Mouse (Mus musculus) CH12.LX (cell line): ENCODE results near the gene Tbx5. TPM values are rescaled to one million over a fixed set of nuclear protein-coding genes. Genes with fewer than 3 reads are reported as not detected.

Experiments used
- DNase-seq: peaks from one replicate; pipeline ENCODE4 v3.0.0-alpha.2; 2013; ENCODE audit errors: extremely low read depth
- H3K27ac ChIP-seq: 2 replicates; pipeline ENCODE4 v1.5.1; 2012; ENCODE audit warnings: low read depth, mild to moderate bottlenecking, control low read depth, moderate library complexity; ENCODE audit not compliant: insufficient read depth
- H3K27me3 ChIP-seq: replicated peaks from 2 replicates; pipeline ENCODE3; 2012; ENCODE audit warnings: inconsistent platforms
- H3K36me3 ChIP-seq, 2 experiments: replicated peaks in 1 of 2; 2 replicates each; pipeline versions ENCODE3 to v1.6.1; 2012; ENCODE audit warnings: inconsistent platforms in 1 of 2, low read length in 1 of 2, mild to moderate bottlenecking in 1 of 2, mixed read lengths in 1 of 2, moderate library complexity in 1 of 2; ENCODE audit not compliant: control insufficient read depth in 1 of 2, insufficient read depth in 1 of 2
- H3K4me1 ChIP-seq, 2 experiments: 2 replicates each; pipeline ENCODE4 v1.6.1; 2012; ENCODE audit warnings: inconsistent platforms in 1 of 2, moderate library complexity in 1 of 2; ENCODE audit not compliant: insufficient read depth in 2 of 2, control insufficient read depth in 1 of 2
- H3K4me2 ChIP-seq: 2 replicates; pipeline ENCODE4 v1.6.1; 2012; ENCODE audit warnings: low read depth, mild to moderate bottlenecking, control low read depth; ENCODE audit not compliant: poor library complexity, insufficient read depth, severe bottlenecking
- H3K4me3 ChIP-seq, 3 experiments: fragments of 150-350 bp in 1 of 3; sonication (generic) in 1 of 3; replicated peaks in 1 of 3; 2 replicates each; pipeline versions ENCODE3 to v1.5.1; 2011 to 2012; ENCODE audit warnings: low read depth in 2 of 3, low read length in 2 of 3, mild to moderate bottlenecking in 2 of 3, moderate library complexity in 2 of 3, control low read depth in 1 of 3, improper control_type of control experiment in 1 of 3, inconsistent platforms in 1 of 3, mixed read lengths in 1 of 3; ENCODE audit not compliant: poor library complexity in 1 of 3
- H3K79me2 ChIP-seq: replicated peaks from 2 replicates; pipeline ENCODE4 v1.6.1; 2012; ENCODE audit warnings: mild to moderate bottlenecking, moderate library complexity; ENCODE audit not compliant: control insufficient read depth, poor library complexity, insufficient read depth, severe bottlenecking; ENCODE audit errors: extremely low read depth
- H3K9ac ChIP-seq: 2 replicates; pipeline ENCODE4 v1.6.1; 2012; ENCODE audit warnings: low read depth, mild to moderate bottlenecking, control low read depth, moderate library complexity; ENCODE audit not compliant: insufficient read depth
- H3K9me3 ChIP-seq: replicated peaks from 2 replicates; pipeline ENCODE3; 2012; ENCODE audit warnings: low read length, inconsistent platforms, mixed read lengths
- CHD2 ChIP-seq: IDR thresholded peaks from 2 replicates; pipeline ENCODE4 v1.6.1; 2011; ENCODE audit warnings: low read length, improper control_type of control experiment
- ELF1 ChIP-seq: IDR thresholded peaks from 2 replicates; pipeline ENCODE4 v1.6.1; 2014; ENCODE audit warnings: low read depth, mild to moderate bottlenecking, inconsistent platforms, low read length, improper control_type of control experiment
- IRF4 ChIP-seq: IDR thresholded peaks from 2 replicates; pipeline ENCODE4 v1.6.1; 2014; ENCODE audit warnings: low read depth, mild to moderate bottlenecking, inconsistent platforms, low read length, improper control_type of control experiment
- KAT2A ChIP-seq: IDR thresholded peaks from 2 replicates; pipeline ENCODE4 v1.6.1; 2012; ENCODE audit warnings: low read length, improper control_type of control experiment, inconsistent platforms; ENCODE audit not compliant: insufficient replicate concordance
- MAFK ChIP-seq: IDR thresholded peaks from 2 replicates; pipeline ENCODE4 v1.6.1; 2011; ENCODE audit warnings: low read length, improper control_type of control experiment; ENCODE audit not compliant: insufficient replicate concordance
- MAX ChIP-seq: IDR thresholded peaks from 2 replicates; pipeline ENCODE4 v1.6.1; 2011; ENCODE audit warnings: low read length, improper control_type of control experiment
- MYC ChIP-seq: IDR thresholded peaks from 2 replicates; pipeline ENCODE4 v1.6.1; 2011; ENCODE audit warnings: low read depth, mild to moderate bottlenecking, improper control_type of control experiment, low read length
- NELFE ChIP-seq: IDR thresholded peaks from 2 replicates; pipeline ENCODE4 v1.6.1; 2011; ENCODE audit warnings: low read depth, low read length, improper control_type of control experiment
- NRF1 ChIP-seq: IDR thresholded peaks from 2 replicates; pipeline ENCODE4 v1.6.1; 2014; ENCODE audit warnings: low read depth, mild to moderate bottlenecking, inconsistent platforms, low read length, improper control_type of control experiment, moderate library complexity
- PAX5 ChIP-seq: IDR thresholded peaks from 2 replicates; pipeline ENCODE4 v1.6.1; 2012; ENCODE audit warnings: low read length, inconsistent platforms, mixed read lengths
- POLR2AphosphoS2 ChIP-seq: IDR thresholded peaks from 2 replicates; pipeline ENCODE4 v1.6.1; 2011; ENCODE audit warnings: low read depth, low read length, improper control_type of control experiment
- RCOR1 ChIP-seq: conservative IDR thresholded peaks from 2 replicates; pipeline ENCODE4 v1.6.1; 2012; ENCODE audit warnings: low read depth, mild to moderate bottlenecking, inconsistent platforms, low read length, improper control_type of control experiment
- SIN3A ChIP-seq: IDR thresholded peaks from 2 replicates; pipeline ENCODE4 v1.6.1; 2012; ENCODE audit warnings: low read length, improper control_type of control experiment, inconsistent platforms
- SMC3 ChIP-seq: IDR thresholded peaks from 2 replicates; pipeline ENCODE4 v1.6.1; 2011; ENCODE audit warnings: low read depth, low read length, improper control_type of control experiment
- TCF12 ChIP-seq: IDR thresholded peaks from 2 replicates; pipeline ENCODE4 v1.6.1; 2014; ENCODE audit warnings: low read depth, mild to moderate bottlenecking, inconsistent platforms, low read length, improper control_type of control experiment
- USF2 ChIP-seq: conservative IDR thresholded peaks from 2 replicates; pipeline ENCODE4 v1.6.1; 2011; ENCODE audit warnings: low read depth, low read length, improper control_type of control experiment
- ZC3H11A ChIP-seq: IDR thresholded peaks from 2 replicates; pipeline ENCODE4 v1.6.1; 2012; ENCODE audit warnings: low read depth, mild to moderate bottlenecking, inconsistent platforms, low read length, improper control_type of control experiment
- ZMIZ1 ChIP-seq: IDR thresholded peaks from 2 replicates; pipeline ENCODE4 v1.6.1; 2012; ENCODE audit warnings: low read depth, mild to moderate bottlenecking, inconsistent platforms, low read length, improper control_type of control experiment
- ZNF384 ChIP-seq: IDR thresholded peaks from 2 replicates; pipeline ENCODE4 v1.6.1; 2012; ENCODE audit warnings: low read depth, low read length, improper control_type of control experiment, inconsistent platforms
- dilution Hi-C: fragments of 300-500 bp; cut with MboI; formaldehyde crosslinking; loops from 2 replicates; pipeline ENCODE4 v1.14.3; 2020; ENCODE audit warnings: low sequenced_read_pairs; ENCODE audit not compliant: extremely low pct_unique_long_range_greater_than_20kb, extremely low pct_ligation_motif_present
- in situ Hi-C: fragments of 300-500 bp; cut with MboI; formaldehyde crosslinking; loops from 3 replicates; pipeline ENCODE4 v1.14.3; 2019; ENCODE audit warnings: low sequenced_read_pairs, low pct_ligation_motif_present, low pct_unique_long_range_greater_than_20kb, mixed read lengths
- polyA plus RNA-seq: library from polyadenylated mRNA; unstranded; fragments of >175 nt; gene quantifications from 2 replicates; pipeline ENCODE4 v1.2.1, GENCODE M21; 2012; ENCODE audit warnings: low read depth; ENCODE audit not compliant: insufficient read length
- total RNA-seq, 2 experiments: library from RNA; depleted of rRNA; stranded (reverse); fragments of 300-350 nt in 1 of 2; fragments of >200 nt in 1 of 2; gene quantifications; 2 replicates each; pipeline ENCODE4 v1.2.3; 2012 to 2014

The Tbx5 gene
- total and polyA plus RNA-seq, 3 experiments, result not detected

DNA sequence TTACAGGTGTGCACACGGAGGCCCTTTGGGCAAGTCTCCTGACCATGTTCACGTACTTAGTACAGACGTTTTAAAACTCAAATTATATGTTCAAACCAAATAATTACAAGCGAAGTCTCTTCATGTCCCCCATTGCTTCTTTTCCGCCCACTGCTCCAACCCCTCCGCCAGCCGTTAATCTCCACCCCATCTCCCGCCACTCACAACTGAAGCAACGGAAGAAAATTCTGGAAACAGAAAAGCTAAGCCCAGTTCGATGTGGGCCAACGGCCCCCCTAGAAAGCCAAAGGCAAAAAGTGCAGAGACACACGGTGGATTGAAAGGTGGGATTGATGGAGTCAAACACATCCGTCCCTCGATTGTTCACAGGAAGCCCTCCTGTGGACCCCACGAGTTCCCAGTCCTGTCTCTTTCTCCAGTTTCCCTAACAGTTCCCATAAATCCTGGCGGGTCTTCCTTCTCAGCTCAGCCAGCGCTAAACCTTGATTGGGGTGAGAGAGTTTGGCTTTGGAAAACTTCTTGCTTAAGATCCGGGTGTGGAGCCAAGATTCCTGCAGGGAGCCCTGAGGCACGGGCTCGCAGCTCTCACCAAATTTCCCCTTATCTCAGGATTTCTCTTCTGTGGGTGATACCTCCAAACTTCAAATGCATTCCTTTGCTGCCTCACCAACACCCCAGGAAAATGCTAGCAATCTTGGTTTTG lies 24.8 kb upstream of the Tbx5 start:
- Histone ChIP-seq H3K9ac (no peak overlapping the region), H3K36me3 (no peaks in the 10 kb centered on the region), H3K9me3 (peaks cover 76% of the 10 kb centered on the region), H3K4me1 (no peaks in the 10 kb centered on the region), H3K27ac (no peak overlapping the region), H3K79me2 (no peaks in the 10 kb centered on the region), H3K4me3 (no peak overlapping the region), H3K4me2 (no peak overlapping the region), H3K27me3 (no peaks in the 10 kb centered on the region)
- no peak for DNase-seq
- TF ChIP-seq USF2 (no peak), IRF4 (no peak), SMC3 (no peak), POLR2AphosphoS2 (no peak), RCOR1 (no peak), TCF12 (no peak), KAT2A (no peak), ZNF384 (no peak), MAX (no peak), SIN3A (no peak), ZMIZ1 (no peak), ZC3H11A (no peak), NRF1 (no peak), NELFE (no peak), MYC (no peak), CHD2 (no peak), PAX5 (no peak), MAFK (no peak)
- in situ Hi-C loops (no loop called here), dilution Hi-C loops (no loop called here)

- Histone ChIP-seq H3K9ac (no peak overlapping the region), H3K27ac (no peak overlapping the region), H3K4me1 (no peaks in the 10 kb centered on the region), H3K79me2 (no peaks in the 10 kb centered on the region), H3K36me3 (no peaks in the 10 kb centered on the region), H3K9me3 (peaks cover 75% of the 10 kb centered on the region)
- no peak for DNase-seq
- TF ChIP-seq ELF1 (no peak), MAFK (no peak)
- TF ChIP-seq, all 38 proteins: peak for 0
- no peak overlapping the region for H3K4me3 ChIP-seq
- in situ Hi-C loops, result no loop called here
- no peak overlapping the region for H3K4me2 ChIP-seq
- dilution Hi-C loops, result no loop called here
- no peaks in the 10 kb centered on the region for H3K27me3 ChIP-seq
Observed at GRCm38 (mm10) chr5:119808713-119809112, 23.8 kb upstream of the Tbx5 start.
